Mouse (Mus musculus) adrenal gland, postnatal 0 days (tissue): ENCODE results near the gene Nup93. TPM values are rescaled to one million over a fixed set of nuclear protein-coding genes. Genes with fewer than 3 reads are reported as not detected.

Source experiments
- microRNA-seq: library from miRNA; unstranded; fragments of <30 nt; microRNA quantifications from one replicate; pipeline ENCODE4, GENCODE M21; 2016; ENCODE audit warnings: borderline replicate concordance; ENCODE audit not compliant: insufficient number of aligned reads
- polyA plus RNA-seq: library from polyadenylated mRNA; unstranded; fragments of >200 nt; fragmentation: Nextera tagmentation; extraction: Ambion mirVana; gene quantifications from 2 replicates; pipeline ENCODE4 v1.2.1, GENCODE M21; 2015

Nup93 gene
- polyA plus RNA-seq = 14.6 and 21.1 TPM in 2 replicates

DNA sequence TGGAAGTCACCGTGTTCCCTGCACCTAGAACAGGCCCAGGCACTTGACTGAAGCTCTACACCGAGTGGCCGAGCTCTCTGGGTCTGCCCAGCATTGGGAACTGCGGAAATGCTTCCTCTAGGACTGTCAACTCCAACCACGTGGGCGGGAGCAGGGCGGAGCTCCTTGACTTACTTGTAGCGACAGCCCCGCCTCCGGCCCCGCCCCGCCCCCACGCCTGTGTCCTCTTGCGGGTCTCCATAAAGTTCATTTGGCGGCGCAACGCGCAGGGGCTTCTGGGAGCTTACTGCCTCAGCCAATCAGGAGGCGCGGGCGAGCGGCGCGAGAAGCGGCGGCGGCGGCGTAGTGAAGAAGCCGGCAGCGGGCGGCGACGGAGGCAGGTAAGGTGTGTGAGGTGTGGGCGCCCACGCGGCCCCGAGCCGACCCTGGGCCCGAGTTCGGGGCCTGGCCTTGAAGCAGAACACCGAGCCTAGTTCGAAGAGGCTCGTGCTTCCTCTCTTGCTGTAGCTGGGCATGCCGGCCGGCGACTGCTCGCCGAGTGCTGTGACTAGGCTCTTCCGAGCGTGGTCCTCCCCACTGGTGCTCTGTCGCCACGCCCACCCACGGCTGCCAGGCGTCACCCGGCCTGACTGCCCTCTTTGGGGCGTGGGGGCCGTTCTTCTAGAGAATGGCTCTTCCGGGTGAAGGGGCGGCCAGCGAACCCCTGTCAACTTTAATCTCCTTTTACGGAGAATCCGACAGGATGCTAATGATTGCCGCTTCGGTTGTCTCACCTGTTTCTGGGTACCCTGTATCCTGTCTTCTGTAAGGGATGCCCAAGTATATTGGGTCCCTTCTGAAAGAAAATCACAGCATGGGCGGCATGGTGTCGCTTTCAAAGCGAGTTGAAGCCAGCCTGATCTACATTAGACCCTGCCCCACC lies at the start of gene Nup93:
Nup93 (plus strand) TSS at position 313 of the 922 bp plus-strand sequence.

DNA sequence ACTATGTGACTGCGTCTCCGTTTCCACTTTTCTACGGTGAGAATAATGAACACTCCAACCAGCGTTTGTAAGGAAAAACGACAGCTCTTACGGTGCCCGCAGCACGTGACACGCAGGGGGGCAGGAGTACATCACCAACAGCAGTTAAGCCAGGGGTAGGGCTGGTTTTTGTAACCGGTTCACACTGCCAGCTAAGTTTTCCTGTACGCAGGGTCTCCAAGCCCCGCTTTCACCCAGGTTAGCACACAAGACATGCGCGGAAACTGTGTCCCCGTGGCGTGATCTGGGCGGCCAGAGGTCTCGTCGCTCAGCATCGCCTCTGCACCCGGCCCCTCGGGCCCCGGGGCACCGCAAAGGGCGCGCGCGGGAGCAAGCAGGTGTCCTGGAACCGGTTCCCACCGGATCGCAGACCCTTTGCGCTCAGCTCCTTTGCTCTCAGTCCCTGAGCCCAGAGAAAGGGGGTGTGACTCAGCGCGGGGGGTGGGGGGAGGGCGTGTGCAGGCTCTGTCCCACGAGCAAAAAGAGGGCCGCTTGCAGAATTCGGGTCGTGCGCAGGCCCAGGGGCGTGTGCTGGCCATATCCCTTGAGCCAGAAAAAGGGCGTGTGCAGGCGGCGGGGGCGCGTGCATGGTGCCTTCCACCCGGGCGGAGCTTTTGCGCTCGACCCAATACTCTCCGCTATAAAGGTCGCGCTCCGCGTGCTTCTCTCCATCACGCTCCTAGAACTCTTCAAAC lies 42.1 kb upstream of the Nup93 start, which contains the start of gene Mt2:
Mt2 (plus strand) TSS at position 590 of the 734 bp plus-strand sequence.

DNA sequence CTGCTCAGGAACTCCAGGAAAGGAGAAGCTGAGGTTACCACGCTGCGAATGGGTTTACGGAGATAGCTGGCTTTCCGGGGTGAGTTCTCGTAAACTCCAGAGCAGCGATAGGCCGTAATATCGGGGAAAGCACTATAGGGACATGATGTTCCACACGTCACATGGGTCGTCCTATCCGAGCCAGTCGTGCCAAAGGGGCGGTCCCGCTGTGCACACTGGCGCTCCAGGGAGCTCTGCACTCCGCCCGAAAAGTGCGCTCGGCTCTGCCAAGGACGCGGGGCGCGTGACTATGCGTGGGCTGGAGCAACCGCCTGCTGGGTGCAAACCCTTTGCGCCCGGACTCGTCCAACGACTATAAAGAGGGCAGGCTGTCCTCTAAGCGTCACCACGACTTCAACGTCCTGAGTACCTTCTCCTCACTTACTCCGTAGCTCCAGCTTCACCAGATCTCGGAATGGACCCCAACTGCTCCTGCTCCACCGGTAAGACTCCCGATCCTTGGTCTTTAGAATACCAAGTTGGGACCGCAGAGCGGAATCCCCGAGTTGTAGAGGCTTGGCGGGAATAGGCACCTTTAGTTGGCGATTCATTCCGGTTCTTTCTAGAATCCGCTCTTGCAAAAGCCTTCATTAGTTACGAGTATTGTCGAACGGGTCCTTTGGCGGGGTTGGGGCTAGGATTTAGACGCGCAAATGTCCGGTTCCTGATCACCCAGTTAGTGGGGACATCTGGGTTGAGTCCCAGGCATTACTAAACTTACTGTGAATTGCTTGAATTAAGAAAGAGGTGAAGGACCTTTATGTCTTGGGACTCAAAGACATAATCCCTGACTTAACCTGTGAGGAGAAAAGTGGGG lies 35.3 kb upstream of the Nup93 start, which contains the start of gene Mt1:
Mt1 (plus strand) TSS at position 226 of the 856 bp plus-strand sequence.

DNA sequence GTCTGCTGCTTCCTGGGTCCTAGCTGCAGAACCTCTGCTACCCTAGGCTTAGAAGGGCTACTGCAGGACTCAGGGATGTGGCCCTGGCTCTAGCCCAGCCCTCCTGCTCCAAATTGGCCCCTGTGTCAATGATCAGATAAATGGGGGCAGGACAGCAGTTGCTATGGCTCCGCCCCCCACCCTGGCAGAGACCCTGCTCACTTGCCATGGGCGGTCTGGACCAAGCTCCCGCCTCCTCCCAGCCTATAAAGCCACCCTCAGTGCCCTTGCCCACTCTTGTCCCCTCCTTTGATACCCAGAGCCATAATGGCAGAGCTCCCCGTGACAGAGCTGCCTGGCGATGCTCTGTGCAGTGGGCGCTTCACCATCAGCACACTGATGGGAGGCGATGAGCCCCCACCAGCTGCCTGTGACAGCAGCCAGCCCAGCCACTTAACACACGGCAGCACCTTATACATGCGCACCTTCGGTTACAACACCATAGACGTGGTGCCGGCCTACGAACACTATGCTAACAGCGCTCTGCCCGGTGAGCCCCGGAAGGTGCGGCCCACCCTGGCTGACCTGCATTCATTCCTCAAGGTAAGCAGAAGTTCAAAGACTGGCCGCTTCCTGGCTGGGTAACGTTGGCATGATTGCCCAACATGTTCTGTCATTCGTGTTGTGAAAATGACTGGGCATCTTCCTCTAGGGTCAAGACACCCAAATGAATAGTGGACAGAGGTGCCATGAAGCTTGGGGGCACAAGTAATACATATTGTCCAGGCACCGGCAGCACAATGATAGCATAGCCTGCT lies 114.8 kb downstream of the Nup93 start, which contains the start of gene Slc12a3:
Slc12a3 (plus strand) TSS at position 270 of the 797 bp plus-strand sequence.

Small RNA genes lying within 50 kb of the gene (microRNA-seq; reads per million reads assigned to microRNA genes)
- 80.2 reads per million, percentile 40 among the genes with 10 or more reads in this experiment for gene Mir138-2

Other genes with a start within 250 kb of the Nup93 start
- gene Amfr, start 201.7 kb upstream of the Nup93 start, polyA plus RNA-seq = 68.5 and 103 TPM in 2 replicates
- 82.9 and 85.1 TPM in 2 replicates for gene Nudt21, start 177.5 kb upstream of the Nup93 start, polyA plus RNA-seq
- gene Ogfod1, start 177.4 kb upstream of the Nup93 start, polyA plus RNA-seq = 4.0 and 6.9 TPM in 2 replicates
- gene Bbs2, start 115.6 kb upstream of the Nup93 start, polyA plus RNA-seq = 14.1 and 15.6 TPM in 2 replicates
- gene Mt4, start 77.4 kb upstream of the Nup93 start, polyA plus RNA-seq = not detected in 2 replicates
- 7.7 and 21.5 TPM in 2 replicates for gene Mt3, start 62.0 kb upstream of the Nup93 start, polyA plus RNA-seq
- gene Mt2, start 41.9 kb upstream of the Nup93 start, polyA plus RNA-seq = 63.2 and 94.1 TPM in 2 replicates
- gene Mt1, start 35.5 kb upstream of the Nup93 start, polyA plus RNA-seq = 283 and 409 TPM in 2 replicates
- 0.16 and 0.17 TPM in 2 replicates for gene Slc12a3, start 114.6 kb downstream of the Nup93 start, polyA plus RNA-seq
- gene Herpud1, start 171.9 kb downstream of the Nup93 start, polyA plus RNA-seq = 71.6 and 94.6 TPM in 2 replicates
- gene Nlrc5, start 219.8 kb downstream of the Nup93 start, polyA plus RNA-seq = 0.33 and 0.47 TPM in 2 replicates